Mouse (Mus musculus) liver, embryonic 15.5 days (tissue): ENCODE measurements at regions not wholly inside any gene's neighbourhood (a gene's known extent, or its start where the extent isn't known, plus 50 kb on each side); places are given as distances from the start of the nearest gene placed in this dataset.

Source experiments
- ATAC-seq: fragments of 200-750 bp; cut with Nextera tagmentation; 2 replicates; pipeline ENCODE4 v1.8.0; 2017; ENCODE audit warnings: moderate number of reproducible peaks, mild to moderate bottlenecking, moderate library complexity; ENCODE audit not compliant: insufficient read depth
- H3K27ac ChIP-seq: fragments of 300-500 bp; sonication (generic); replicated peaks from 2 replicates; pipeline ENCODE4 v1.5.1; 2015; ENCODE audit warnings: mild to moderate bottlenecking, inconsistent platforms
- H3K27me3 ChIP-seq: fragments of 300-500 bp; sonication (generic); 2 replicates; pipeline ENCODE4 v1.6.1; 2015; ENCODE audit warnings: mild to moderate bottlenecking, inconsistent platforms
- H3K36me3 ChIP-seq: fragments of 300-500 bp; sonication (generic); replicated peaks from 2 replicates; pipeline ENCODE4 v1.6.1; 2015; ENCODE audit warnings: moderate library complexity, mild to moderate bottlenecking, inconsistent platforms
- H3K4me1 ChIP-seq: fragments of 300-500 bp; sonication (generic); replicated peaks from 2 replicates; pipeline ENCODE4 v1.6.1; 2015; ENCODE audit warnings: inconsistent platforms
- H3K4me2 ChIP-seq: fragments of 300-500 bp; sonication (generic); 2 replicates; pipeline ENCODE4 v1.6.1; 2015; ENCODE audit warnings: moderate library complexity, mild to moderate bottlenecking, inconsistent platforms
- H3K4me3 ChIP-seq: fragments of 300-500 bp; sonication (generic); replicated peaks from 2 replicates; pipeline ENCODE4 v1.5.1; 2015; ENCODE audit warnings: mild to moderate bottlenecking, inconsistent platforms
- H3K9ac ChIP-seq: fragments of 300-500 bp; sonication (generic); 2 replicates; pipeline ENCODE4 v1.6.1; 2015; ENCODE audit warnings: moderate library complexity, mild to moderate bottlenecking, inconsistent platforms
- H3K9me3 ChIP-seq: fragments of 300-500 bp; sonication (generic); replicated peaks from 2 replicates; pipeline ENCODE4 v1.6.1; 2016; ENCODE audit warnings: inconsistent platforms
- WGBS: fragments of 180-500 bp; shearing (Covaris S2); methylation state at CpG from one replicate; pipeline ENCODE4 v1.1.7; 2015; ENCODE audit warnings: mixed read lengths; ENCODE audit not compliant: insufficient replicate concordance; 5-methylcytosine and 5-hydroxymethylcytosine counted together

DNA sequence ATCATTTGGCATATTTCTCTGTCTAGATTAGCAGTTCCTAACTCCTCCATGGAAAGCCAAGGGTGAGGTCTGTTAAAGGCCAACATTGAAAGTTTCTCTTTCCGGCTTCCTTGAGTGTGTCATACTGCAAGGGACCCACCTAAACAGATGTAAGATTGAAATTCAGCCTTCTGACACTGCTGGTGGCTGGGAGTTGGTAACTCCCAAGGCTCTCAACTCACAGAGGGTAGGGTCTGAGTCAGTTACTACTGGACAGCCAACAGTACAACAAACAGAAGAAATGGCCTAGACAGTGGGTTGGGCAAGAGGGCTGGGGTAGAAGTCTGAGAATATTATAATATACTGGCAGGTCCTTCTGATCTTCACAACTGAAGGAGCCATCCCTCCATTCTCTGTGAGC lies 193.7 kb upstream of the Ppp2r3a start:
- no peak for ATAC-seq
- WGBS, result 44% methylated on average over 1 of the region's 1 CpGs
- Histone ChIP-seq H3K4me2 (no peak overlapping the region), H3K9me3 (no peaks in the 10 kb centered on the region), H3K27ac (no peak overlapping the region), H3K4me3 (no peak overlapping the region), H3K36me3 (no peaks in the 10 kb centered on the region), H3K9ac (no peak overlapping the region), H3K4me1 (no peaks in the 10 kb centered on the region), H3K27me3 (no peaks in the 10 kb centered on the region)

DNA sequence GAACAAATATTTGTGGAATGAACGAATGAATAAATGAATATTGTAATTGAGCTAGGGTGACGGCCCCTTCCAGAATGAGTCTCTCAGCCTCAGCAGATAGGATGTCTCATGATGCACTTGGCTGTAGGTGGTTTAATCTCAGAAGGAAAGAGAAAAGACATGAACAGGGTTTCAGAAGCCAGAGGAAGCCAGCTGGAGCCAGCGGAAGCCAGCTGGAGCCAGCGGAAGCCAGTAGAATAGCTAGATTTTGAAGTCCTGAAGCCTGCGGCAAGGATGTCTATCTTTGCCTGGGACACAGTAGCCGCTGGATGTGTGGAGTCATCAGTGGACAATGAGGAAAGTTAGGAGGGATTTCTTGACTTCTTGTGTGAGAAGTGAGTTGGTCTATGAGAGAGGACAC lies 188.3 kb upstream of the Ppp2r3a start:
- H3K27ac ChIP-seq, result no peak overlapping the region
- whole genome bisulfite sequencing, result 72% methylated on average over 6 of the region's 6 CpGs
- H3K9me3 ChIP-seq, result no peaks in the 10 kb centered on the region
- no peaks in the 10 kb centered on the region for H3K4me1 ChIP-seq
- no peak overlapping the region for H3K9ac ChIP-seq
- no peak for ATAC-seq
- H3K4me2 ChIP-seq, result no peak overlapping the region
- no peaks in the 10 kb centered on the region for H3K27me3 ChIP-seq
- no peaks in the 10 kb centered on the region for H3K36me3 ChIP-seq
- H3K4me3 ChIP-seq, result no peak overlapping the region

DNA sequence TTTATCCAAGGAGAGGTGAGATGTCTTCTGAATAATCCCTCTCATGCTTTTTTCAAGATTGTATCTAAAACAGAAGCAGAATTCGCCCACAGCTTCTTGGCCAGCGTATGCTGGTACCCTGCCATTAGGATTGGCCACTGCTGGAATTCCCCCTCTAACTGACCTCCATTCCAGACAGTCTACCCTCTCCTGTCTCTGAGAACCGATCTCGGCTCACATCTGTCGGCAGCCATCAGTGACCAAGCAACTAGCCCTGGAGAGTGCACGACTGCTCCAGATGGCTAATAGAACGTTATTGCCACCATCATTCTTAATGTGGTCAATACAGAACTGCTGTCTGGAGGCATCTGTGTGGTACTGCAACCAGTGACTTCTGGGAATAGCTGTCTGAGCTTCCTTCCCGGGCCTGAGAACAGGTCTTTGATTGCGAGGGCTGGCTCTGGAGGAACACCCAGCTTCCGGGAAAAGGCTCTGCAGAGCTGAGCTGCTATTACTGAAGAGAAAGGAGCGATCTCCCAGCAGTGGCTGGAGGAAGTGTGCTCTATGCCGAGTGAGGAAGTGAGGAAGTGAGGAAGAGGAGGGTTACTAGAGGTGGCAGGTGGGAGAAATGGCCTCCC lies 187.1 kb upstream of the Ppp2r3a start:
- Histone ChIP-seq H3K9me3 (no peaks in the 10 kb centered on the region), H3K4me2 (no peak overlapping the region), H3K4me3 (no peak overlapping the region), H3K4me1 (no peaks in the 10 kb centered on the region), H3K36me3 (no peaks in the 10 kb centered on the region), H3K9ac (no peak overlapping the region), H3K27ac (no peak overlapping the region), H3K27me3 (no peaks in the 10 kb centered on the region)
- WGBS, result 39% methylated on average over 12 of the region's 12 CpGs
- ATAC-seq, result no peak

DNA sequence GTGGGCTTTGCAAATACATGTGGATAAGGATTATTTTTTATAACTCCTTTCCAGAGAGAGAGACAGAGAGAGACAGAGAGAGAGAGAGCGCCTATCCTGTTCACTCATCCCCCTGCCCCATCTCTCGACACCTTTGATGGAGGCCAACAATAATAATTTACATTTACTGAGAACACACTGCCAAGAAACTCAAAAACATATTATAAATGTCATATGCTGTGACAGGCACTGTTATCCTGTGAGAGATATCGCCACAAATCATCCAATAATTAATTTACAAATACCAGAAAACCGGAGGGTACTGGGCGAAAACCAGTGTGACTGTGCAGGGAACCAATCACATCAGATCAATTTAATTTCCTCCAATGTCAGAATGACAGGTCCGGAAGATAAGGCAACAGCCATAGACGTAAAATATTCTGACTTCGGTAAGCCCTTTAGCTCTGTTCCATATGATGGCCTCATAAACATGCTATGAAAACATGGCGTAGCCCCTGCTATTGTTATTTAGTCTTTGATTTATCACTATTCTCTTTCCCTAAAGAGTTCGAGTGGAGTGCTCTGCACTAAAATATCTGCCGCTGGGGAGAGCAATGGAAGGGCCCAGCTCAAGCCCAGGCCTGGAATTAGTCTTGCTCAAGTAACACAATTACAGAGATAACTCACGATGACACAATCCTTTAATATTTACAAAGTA lies 173.5 kb upstream of the Ppp2r3a start:
- Histone ChIP-seq H3K9ac (no peak overlapping the region), H3K27ac (no peak overlapping the region), H3K36me3 (no peaks in the 10 kb centered on the region), H3K4me1 (no peaks in the 10 kb centered on the region), H3K4me3 (no peak overlapping the region), H3K9me3 (no peaks in the 10 kb centered on the region), H3K27me3 (no peaks in the 10 kb centered on the region), H3K4me2 (no peak overlapping the region)
- 62% methylated on average over 12 of the region's 12 CpGs for WGBS
- ATAC-seq, result no peak

DNA sequence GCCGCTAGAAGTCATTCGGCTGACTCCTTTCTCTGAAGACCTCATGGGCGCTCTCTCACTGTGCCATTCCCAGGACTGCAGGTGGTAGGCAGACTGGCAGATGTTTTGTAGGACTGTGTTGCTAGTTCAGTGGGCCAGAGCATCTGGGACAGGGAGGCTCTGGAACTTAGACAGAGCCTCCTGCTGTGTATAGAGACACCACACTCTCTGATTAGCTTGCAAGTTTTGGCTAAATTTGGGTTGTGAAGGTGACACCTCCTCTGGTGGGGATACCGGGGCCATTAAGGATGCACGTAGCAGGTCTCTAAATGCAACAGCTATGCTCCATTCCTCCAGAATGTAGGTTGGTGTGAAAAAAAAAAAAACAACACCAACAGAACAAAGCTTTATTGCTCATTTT lies 171.4 kb upstream of the Ppp2r3a start:
- Histone ChIP-seq H3K27ac (no peak overlapping the region), H3K4me1 (no peaks in the 10 kb centered on the region), H3K9me3 (no peaks in the 10 kb centered on the region), H3K4me3 (no peak overlapping the region), H3K4me2 (no peak overlapping the region), H3K36me3 (no peaks in the 10 kb centered on the region), H3K9ac (no peak overlapping the region), H3K27me3 (no peaks in the 10 kb centered on the region)
- 69% methylated on average over 5 of the region's 5 CpGs for WGBS
- no peak for ATAC-seq

DNA sequence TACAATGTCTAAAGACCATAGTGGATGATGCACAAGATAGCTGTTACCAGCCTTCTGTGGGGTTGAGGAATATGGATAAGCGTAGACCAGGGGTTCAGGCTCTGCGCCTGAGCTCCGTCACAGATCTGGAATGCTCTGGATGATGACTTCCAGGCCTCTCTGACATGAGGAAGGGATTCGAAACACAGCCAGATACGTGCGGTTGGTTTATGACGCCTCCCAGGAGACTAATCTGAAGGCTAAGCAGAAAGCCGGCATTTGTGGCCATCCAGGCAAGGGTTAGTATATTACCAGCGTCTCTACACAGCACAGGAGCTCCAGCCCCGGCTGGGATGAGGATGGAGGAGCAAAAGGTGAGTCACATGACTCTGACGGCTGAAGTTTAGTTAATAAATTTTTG lies 170.4 kb upstream of the Ppp2r3a start:
- Histone ChIP-seq H3K9ac (no peak overlapping the region), H3K4me3 (no peak overlapping the region), H3K9me3 (no peaks in the 10 kb centered on the region), H3K27me3 (no peaks in the 10 kb centered on the region), H3K4me2 (no peak overlapping the region), H3K4me1 (no peaks in the 10 kb centered on the region), H3K36me3 (no peaks in the 10 kb centered on the region), H3K27ac (no peak overlapping the region)
- 73% methylated on average over 11 of the region's 11 CpGs for WGBS
- ATAC-seq, result no peak

DNA sequence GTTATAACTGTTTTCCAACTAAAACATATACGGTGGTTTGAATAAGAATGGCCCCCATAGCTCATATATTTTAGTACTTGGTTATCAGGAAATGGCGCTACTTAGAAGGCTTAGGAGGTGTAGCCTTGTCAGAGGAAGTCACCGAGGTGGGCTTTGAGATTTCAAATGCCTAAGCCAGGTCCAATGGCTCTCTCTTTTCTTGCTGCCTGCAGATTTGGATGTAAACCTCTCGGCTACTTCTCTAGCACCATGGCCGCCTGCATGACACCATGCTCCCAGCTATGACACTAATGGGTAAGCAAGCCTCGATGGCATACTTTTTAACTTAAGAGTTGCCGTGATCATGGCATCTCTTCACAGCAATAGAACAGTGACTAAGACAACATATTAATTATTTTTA lies 169.5 kb upstream of the Ppp2r3a start:
- Histone ChIP-seq H3K27ac (no peak overlapping the region), H3K4me3 (no peak overlapping the region), H3K4me1 (no peaks in the 10 kb centered on the region), H3K27me3 (no peaks in the 10 kb centered on the region), H3K36me3 (no peaks in the 10 kb centered on the region), H3K9ac (no peak overlapping the region), H3K9me3 (no peaks in the 10 kb centered on the region), H3K4me2 (no peak overlapping the region)
- 75% methylated on average over 7 of the region's 7 CpGs for WGBS
- ATAC-seq, result no peak

DNA sequence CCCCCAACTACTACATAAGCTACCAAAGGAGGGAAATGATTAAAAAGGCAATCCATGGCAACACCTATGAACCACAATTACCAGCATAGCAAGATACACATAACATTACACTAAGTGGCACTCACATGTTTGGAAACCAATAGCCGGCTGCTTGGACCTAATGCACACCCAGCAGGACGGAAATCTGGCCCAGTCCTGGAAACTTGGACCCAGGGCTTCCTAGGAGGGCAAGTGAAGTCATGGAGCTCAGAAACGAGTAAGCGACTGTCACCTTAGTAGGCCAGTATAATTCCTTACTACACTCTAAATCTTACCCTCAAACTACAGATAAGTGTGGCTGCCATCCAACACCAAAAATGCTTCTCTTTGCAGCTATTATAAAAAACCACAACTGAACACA lies 168.6 kb upstream of the Ppp2r3a start:
- WGBS, result 57% methylated on average over 4 of the region's 4 CpGs

DNA sequence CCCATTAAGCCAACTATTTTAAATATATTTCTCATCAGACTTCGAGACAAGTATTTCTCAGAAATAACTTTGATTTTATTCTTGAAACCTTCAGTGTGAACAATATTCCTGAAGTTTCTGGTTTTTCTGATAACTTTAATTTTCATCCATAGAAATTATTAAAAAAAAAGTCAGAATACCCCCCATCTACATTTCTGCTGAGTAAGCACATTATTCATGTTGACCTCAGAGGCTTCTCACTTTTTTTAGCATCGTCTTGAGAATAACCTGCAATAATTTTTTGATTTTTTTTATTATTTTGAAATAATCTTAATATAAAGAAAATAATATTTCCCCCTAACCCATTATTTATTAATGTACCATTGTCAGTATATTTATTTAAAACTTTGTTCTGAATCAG lies 166.1 kb upstream of the Ppp2r3a start:
- 59% methylated on average over 2 of the region's 2 CpGs for WGBS
- H3K27ac ChIP-seq, result no peak overlapping the region
- H3K36me3 ChIP-seq, result no peaks in the 10 kb centered on the region
- no peaks in the 10 kb centered on the region for H3K9me3 ChIP-seq
- ATAC-seq, result no peak
- no peak overlapping the region for H3K4me2 ChIP-seq
- H3K27me3 ChIP-seq, result no peaks in the 10 kb centered on the region
- H3K4me1 ChIP-seq, result no peaks in the 10 kb centered on the region
- no peak overlapping the region for H3K9ac ChIP-seq
- no peak overlapping the region for H3K4me3 ChIP-seq

More for the DNA sequence above, 168.6 kb upstream of the Ppp2r3a start:
- no peak overlapping the region for H3K4me3 ChIP-seq
- no peak for ATAC-seq
- H3K27ac ChIP-seq, result no peak overlapping the region
- no peaks in the 10 kb centered on the region for H3K36me3 ChIP-seq
- H3K27me3 ChIP-seq, result no peaks in the 10 kb centered on the region
- no peaks in the 10 kb centered on the region for H3K4me1 ChIP-seq
- no peaks in the 10 kb centered on the region for H3K9me3 ChIP-seq
- H3K4me2 ChIP-seq, result no peak overlapping the region
- no peak overlapping the region for H3K9ac ChIP-seq

DNA sequence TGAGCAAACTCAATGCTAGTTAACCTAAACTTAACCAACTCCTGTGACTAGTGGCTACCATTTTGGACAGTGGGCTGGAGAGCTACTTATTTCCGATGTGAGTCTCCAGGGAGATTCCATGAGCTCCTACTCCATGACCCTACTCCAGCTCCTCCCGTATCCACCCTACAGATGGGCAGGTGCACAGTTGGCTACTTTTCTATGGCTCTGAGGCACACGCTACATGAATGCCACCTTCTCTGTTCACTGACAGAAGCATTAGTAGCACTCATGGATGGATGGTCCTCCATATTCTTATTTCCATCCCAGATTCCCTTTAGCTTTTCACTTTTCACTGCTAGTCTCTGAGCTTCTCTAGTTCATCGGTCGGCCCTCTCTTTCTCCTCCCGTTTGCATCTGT lies 164.7 kb upstream of the Ppp2r3a start:
- Histone ChIP-seq H3K9ac (no peak overlapping the region), H3K4me2 (no peak overlapping the region), H3K4me3 (no peak overlapping the region), H3K4me1 (no peaks in the 10 kb centered on the region), H3K9me3 (no peaks in the 10 kb centered on the region), H3K36me3 (no peaks in the 10 kb centered on the region), H3K27ac (no peak overlapping the region), H3K27me3 (no peaks in the 10 kb centered on the region)
- no peak for ATAC-seq
- 76% methylated on average over 6 of the region's 6 CpGs for WGBS

DNA sequence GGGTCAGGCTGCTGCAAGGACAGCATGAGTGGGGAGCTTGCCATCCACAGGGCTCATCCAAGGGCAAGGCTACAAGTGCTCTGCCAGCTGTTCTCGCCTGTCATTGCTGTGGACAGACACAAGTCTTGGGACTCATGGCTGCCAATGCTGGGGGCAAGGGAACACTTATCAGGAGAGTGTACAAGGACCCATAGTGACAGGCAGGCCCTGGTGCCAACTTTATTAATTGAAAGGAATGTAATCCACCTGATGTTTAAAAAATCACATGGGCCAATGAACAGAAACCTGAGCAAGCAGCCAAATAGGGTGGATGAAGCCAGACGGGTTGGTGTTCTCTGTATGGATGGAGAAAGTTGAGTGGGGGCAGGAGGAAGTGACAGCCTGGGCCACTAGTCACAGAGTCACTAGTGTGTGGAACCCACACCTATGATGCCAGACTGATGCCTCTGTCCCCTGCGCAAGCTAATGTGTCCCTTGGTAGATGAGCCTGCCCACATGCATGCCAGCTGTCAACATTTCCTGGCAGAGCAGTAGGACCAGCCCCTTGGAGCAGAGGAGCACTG lies 161.6 kb upstream of the Ppp2r3a start:
- no peaks in the 10 kb centered on the region for H3K36me3 ChIP-seq
- 63% methylated on average over 3 of the region's 3 CpGs for WGBS
- ATAC-seq, result no peak

DNA sequence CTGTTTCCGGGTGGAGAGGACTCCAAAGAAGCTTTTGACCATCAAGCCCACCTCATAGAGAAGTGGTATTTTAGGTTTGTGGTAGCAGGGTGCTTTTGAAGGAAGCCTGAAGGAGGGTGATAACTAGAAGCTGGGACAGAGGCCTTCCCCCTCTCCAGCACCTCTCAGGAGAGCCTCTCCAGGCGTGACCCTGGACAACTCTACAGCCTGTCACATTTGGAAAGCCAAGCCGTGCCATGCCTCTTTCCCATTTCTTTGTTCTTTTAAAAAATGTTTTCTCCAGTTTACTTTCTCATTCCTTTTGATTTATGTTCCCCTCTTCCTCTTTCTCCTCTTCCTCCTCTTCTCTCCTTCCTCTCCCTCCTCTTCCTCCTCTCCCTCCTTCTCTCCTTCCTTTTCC lies 160.4 kb upstream of the Ppp2r3a start:
- H3K36me3 ChIP-seq, result no peaks in the 10 kb centered on the region
- H3K27me3 ChIP-seq, result no peaks in the 10 kb centered on the region
- no peak overlapping the region for H3K4me2 ChIP-seq
- WGBS, result 37% methylated on average over 3 of the region's 3 CpGs
- ATAC-seq, result no peak
- H3K4me1 ChIP-seq, result no peaks in the 10 kb centered on the region
- no peak overlapping the region for H3K9ac ChIP-seq
- H3K27ac ChIP-seq, result no peak overlapping the region
- H3K4me3 ChIP-seq, result no peak overlapping the region
- H3K9me3 ChIP-seq, result no peaks in the 10 kb centered on the region

More for the DNA sequence above, 161.6 kb upstream of the Ppp2r3a start:
- no peak overlapping the region for H3K9ac ChIP-seq
- no peaks in the 10 kb centered on the region for H3K4me1 ChIP-seq
- H3K27ac ChIP-seq, result no peak overlapping the region
- no peak overlapping the region for H3K4me3 ChIP-seq
- H3K4me2 ChIP-seq, result no peak overlapping the region
- H3K9me3 ChIP-seq, result no peaks in the 10 kb centered on the region
- H3K27me3 ChIP-seq, result no peaks in the 10 kb centered on the region
